Mouse (Mus musculus) kidney, postnatal 0 days (tissue): ENCODE measurements around the gene Tmem229a. TPM values are rescaled to one million over a fixed set of nuclear protein-coding genes. Genes with fewer than 3 reads are reported as not detected.

Experiments
- ATAC-seq: fragments of 200-750 bp; cut with Nextera tagmentation; replicated peaks from 2 replicates; pipeline ENCODE4 v1.8.0; 2017; ENCODE audit warnings: low read depth, moderate number of reproducible peaks, moderate TSS enrichment, moderate library complexity; ENCODE audit not compliant: low FRiP score
- DNase-seq: peaks from one replicate; pipeline ENCODE4 v3.0.0-alpha.2; 2016; ENCODE audit warnings: low spot score
- H3K27ac ChIP-seq: fragments of 300-500 bp; sonication (generic); 2 replicates; pipeline ENCODE4 v1.5.1; 2014; ENCODE audit warnings: mild to moderate bottlenecking
- H3K27me3 ChIP-seq: fragments of 300-500 bp; sonication (generic); 2 replicates; pipeline ENCODE4 v1.6.1; 2014; ENCODE audit warnings: low read length, mixed read lengths; ENCODE audit not compliant: insufficient read depth
- H3K36me3 ChIP-seq: fragments of 300-500 bp; sonication (generic); 2 replicates; pipeline ENCODE4 v1.6.1; 2014; ENCODE audit warnings: low read length, mixed read lengths; ENCODE audit not compliant: insufficient read depth
- H3K4me1 ChIP-seq: fragments of 300-500 bp; sonication (generic); replicated peaks from 2 replicates; pipeline ENCODE4 v1.6.1; 2014; ENCODE audit warnings: antibody characterized with exemption, low read length, mixed read lengths; ENCODE audit not compliant: insufficient read depth
- H3K4me2 ChIP-seq: fragments of 300-500 bp; sonication (generic); 2 replicates; pipeline ENCODE4 v1.6.1; 2014; ENCODE audit warnings: mild to moderate bottlenecking, low read length, moderate library complexity, mixed read lengths
- H3K4me3 ChIP-seq: fragments of 300-500 bp; sonication (generic); replicated peaks from 2 replicates; pipeline ENCODE4 v1.5.1; 2014; ENCODE audit warnings: low read depth, low read length
- H3K9ac ChIP-seq: fragments of 300-500 bp; sonication (generic); 2 replicates; pipeline ENCODE4 v1.6.1; 2014; ENCODE audit warnings: low read depth, low read length
- H3K9me3 ChIP-seq: fragments of 300-500 bp; sonication (generic); replicated peaks from 2 replicates; pipeline ENCODE4 v1.6.1; 2016; ENCODE audit warnings: low read length, inconsistent platforms, mixed read lengths
- CTCF ChIP-seq: IDR thresholded peaks from 2 replicates; pipeline ENCODE4 v1.5.1; 2016; ENCODE audit warnings: antibody characterized with exemption, low read depth, mild to moderate bottlenecking, moderate library complexity
- WGBS: fragments of 180-500 bp; shearing (Covaris S2); extraction: QIAGEN DNeasy Blood & Tissue Kit; methylation state at CpG from one replicate; pipeline ENCODE4 v1.1.7; 2014; 5-methylcytosine and 5-hydroxymethylcytosine counted together
- polyA plus RNA-seq: library from polyadenylated mRNA; unstranded; fragments of >200 nt; fragmentation: Nextera tagmentation; extraction: Ambion mirVana; gene quantifications from 2 replicates; pipeline ENCODE4 v1.2.1, GENCODE M21; 2015

Tmem229a gene
- polyA plus RNA-seq, 1 experiment from 2014 or later, result 20.8 TPM

GRCm38 (mm10) chr6:24905101-24905500 is 51.0 kb downstream of the Tmem229a start:
- Histone ChIP-seq H3K36me3 (no peaks in the 10 kb centered on the region), H3K27me3 (no peaks in the 10 kb centered on the region), H3K4me1 (no peaks in the 10 kb centered on the region), H3K4me2 (no peak overlapping the region), H3K9me3 (no peaks in the 10 kb centered on the region), H3K27ac (no peak overlapping the region), H3K4me3 (no peak overlapping the region), H3K9ac (no peak overlapping the region)
- TF ChIP-seq CTCF, result no peak
- WGBS, result 74% methylated on average over 3 of the region's 3 CpGs
- DNase-seq (peak; percentile 4), ATAC-seq (peak; percentile 61; the same call in 1 of the 2 replicates)

Other genes starting within 250 kb of the Tmem229a start
- gene Hyal6, start 223.1 kb downstream of the Tmem229a start, polyA plus RNA-seq, result not detected in 2 replicates
- gene Hyal4, start 208.0 kb downstream of the Tmem229a start, polyA plus RNA-seq, result 0.03 TPM in 1 of 2 replicates, not detected in the other
- not detected in 2 replicates for gene Spam1, start 165.1 kb downstream of the Tmem229a start, polyA plus RNA-seq
- not detected in 2 replicates for gene Hyal5, start 98.3 kb downstream of the Tmem229a start, polyA plus RNA-seq